Mouse (Mus musculus): ENCODE data around the gene Mto1. TPM values are rescaled to one million over a fixed set of nuclear protein-coding genes. Genes with fewer than 3 reads are reported as not detected.

Mto1 gene
- polyA plus RNA-seq (2012) = 8.9 and 11.2 TPM in 2 replicates

DNA sequence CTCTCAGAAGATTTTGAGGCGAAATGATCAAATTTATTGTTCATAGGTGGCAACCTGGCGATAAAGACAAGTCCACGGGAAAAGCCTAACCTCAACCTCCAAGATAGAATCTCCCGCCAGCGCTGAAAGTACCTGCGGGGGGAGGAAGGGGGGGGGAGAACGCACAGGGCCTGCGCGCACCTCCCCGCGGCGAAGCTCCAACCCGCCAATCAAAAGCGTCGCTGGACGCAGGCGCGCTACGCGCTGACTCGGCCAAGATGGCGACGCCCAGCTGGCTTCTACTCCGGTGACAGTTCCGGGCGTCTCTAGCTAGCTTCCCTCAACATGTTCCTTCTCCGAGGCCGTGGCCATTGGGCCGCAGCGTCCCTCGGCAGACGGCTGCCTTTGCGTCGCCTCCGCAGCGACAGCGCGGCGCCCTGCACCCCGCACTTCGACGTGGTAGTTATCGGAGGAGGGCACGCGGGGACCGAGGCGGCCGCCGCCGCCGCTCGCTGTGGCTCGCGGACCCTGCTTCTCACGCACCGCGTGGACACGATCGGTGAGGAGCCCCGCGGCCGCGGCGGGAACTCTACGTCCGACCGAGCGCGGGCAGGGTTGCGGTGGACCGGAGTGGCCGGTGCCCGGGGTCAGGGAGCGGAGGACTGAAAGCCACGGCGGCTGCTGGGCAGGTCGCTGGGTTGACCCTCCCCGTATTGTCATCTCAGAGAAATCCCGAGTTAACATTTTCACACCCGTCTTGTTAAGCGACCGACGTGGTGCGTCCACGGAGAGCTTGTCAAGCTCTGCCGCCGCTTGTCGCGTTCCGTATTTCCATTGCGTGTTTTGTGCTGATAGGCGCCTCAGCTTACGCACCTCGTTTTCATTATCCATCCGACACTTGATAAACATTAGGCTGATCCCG lies at the start of gene Mto1, which contains the start of gene Gm17324:
Mto1 (plus strand) TSS at position 236 of the 901 bp plus-strand sequence.
Gm17324 (minus strand) TSS at position 814 of the 901 bp plus-strand sequence.

DNA sequence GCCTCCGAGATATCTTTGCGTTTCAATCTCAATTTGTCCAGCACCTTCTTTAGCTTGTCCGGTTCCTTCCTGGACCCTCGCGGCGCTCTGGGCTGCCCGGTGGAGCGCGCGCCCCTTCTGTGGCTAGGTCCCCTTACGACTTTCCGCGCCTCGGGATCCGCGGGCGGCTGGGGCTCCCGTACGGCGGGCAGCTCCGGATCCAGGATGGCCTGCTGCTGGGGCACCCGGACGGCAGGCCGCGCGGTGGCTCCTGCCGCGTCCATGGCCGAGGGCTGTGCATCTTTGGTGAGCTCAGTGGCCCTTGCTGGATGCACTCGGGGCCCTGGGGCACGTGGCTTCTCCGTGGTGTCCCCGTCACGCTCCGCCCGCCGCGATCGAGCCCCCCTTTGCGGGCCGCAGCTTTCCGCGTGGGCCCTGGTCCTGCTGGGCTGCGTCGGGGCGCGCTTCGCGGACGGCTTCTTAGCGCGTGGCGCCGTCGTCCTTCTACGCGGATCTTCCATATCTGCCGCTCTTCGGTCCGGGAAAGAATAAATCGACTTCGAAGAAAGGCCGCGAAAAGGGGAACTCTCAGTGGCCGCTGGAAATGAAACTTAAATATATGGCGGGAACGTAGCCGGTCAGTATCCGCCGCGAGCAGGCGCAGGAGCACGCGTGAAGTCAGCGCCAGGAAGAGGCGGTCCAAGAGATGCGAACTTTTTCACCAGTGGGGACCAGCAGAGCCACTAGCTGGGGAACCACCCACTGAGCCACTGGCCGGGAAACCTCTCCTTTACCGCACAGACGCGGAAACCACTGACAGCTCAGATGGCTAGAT lies 5.2 kb upstream of the Mto1 start, which contains the start of gene Cgas:
Cgas (minus strand) TSS at position 659 of the 814 bp plus-strand sequence.

DNA sequence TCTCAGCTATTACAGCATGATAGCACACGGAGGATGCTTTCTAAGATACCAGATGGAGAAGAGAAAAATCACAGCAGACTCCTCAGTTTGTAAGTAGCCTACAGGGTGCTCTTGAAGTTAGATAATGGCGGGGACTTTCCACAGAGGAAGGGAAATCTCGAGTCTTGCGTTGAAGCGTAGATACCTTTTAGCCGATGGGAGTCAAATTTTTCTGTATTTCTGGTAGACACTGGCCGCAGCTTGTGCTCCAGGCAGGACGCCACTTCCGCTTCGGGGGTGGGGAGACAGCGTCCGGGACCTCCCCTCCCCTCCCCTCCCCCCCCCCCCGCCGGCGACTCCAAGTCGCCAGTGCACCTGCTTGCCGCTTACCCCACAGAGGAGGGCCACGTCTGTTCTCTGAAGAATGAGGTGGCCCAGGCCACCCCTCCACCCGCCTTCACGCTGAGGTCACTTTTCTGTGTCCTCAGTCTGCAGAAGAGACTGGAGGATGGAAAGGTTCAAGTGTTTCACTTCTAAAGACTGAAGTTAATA lies 40.9 kb downstream of the Mto1 start, which contains the start of gene Eef1a1:
Eef1a1 (minus strand) TSS at position 262 of the 531 bp plus-strand sequence.

Other genes with a start within 250 kb of the Mto1 start
- not detected in 2 replicates for gene Gsta1, start 217.6 kb upstream of the Mto1 start, polyA plus RNA-seq (2012)
- gene Gm3776, start 191.1 kb upstream of the Mto1 start, polyA plus RNA-seq (2012) = not detected in 2 replicates
- not detected in 2 replicates for gene Gm10639, start 158.3 kb upstream of the Mto1 start, polyA plus RNA-seq (2012)
- gene Omt2a, start 133.4 kb upstream of the Mto1 start, polyA plus RNA-seq (2012) = not detected in 2 replicates
- gene Omt2b, start 120.6 kb upstream of the Mto1 start, polyA plus RNA-seq (2012) = not detected in 2 replicates
- gene Gsta2, start 92.4 kb upstream of the Mto1 start, polyA plus RNA-seq (2012) = not detected in 2 replicates
- not detected in 2 replicates for gene Dppa5a, start 80.0 kb upstream of the Mto1 start, polyA plus RNA-seq (2012)
- not detected in 2 replicates for gene Ooep, start 69.5 kb upstream of the Mto1 start, polyA plus RNA-seq (2012)
- gene Ddx43, start 52.4 kb upstream of the Mto1 start, polyA plus RNA-seq (2012) = 0.17 and 0.25 TPM in 2 replicates
- 10.1 and 11.4 TPM in 2 replicates for gene Cgas, start 5.0 kb upstream of the Mto1 start, polyA plus RNA-seq (2012)
- gene Gm17324, start 578 bp downstream of the Mto1 start, polyA plus RNA-seq (2012) = 0.21 and 0.49 TPM in 2 replicates
- 992 and 1,036 TPM in 2 replicates for gene Eef1a1, start 40.9 kb downstream of the Mto1 start, polyA plus RNA-seq (2012)
- 2.1 and 2.5 TPM in 2 replicates for gene Slc17a5, start 139.8 kb downstream of the Mto1 start, polyA plus RNA-seq (2012)
- not detected in 2 replicates for gene Cd109, start 167.3 kb downstream of the Mto1 start, polyA plus RNA-seq (2012)